Mouse (Mus musculus) activated CD4-positive, CD25-positive, alpha-beta regulatory T cell, adult 4 months (primary cell): ENCODE results near the gene Oas3. TPM values are rescaled to one million over a fixed set of nuclear protein-coding genes. Genes with fewer than 3 reads are reported as not detected.
A peak's percentile ranks its signal among the peaks of the same experiment; 100 is the strongest.
"Not testable (repeated sequence)": the region's sequence is repeated elsewhere in the genome, so short reads cannot be mapped to it uniquely, and the experiment has no call there.

Source experiments
- ATAC-seq: one replicate; pipeline ENCODE4 v1.8.0; 2017
- polyA plus RNA-seq, 2 experiments: library from polyadenylated mRNA; unstranded; fragments of 100-300 nt; shearing (Covaris generic); gene quantifications; one replicate each; pipeline ENCODE4 v1.2.1; 2017

Oas3 gene
- 10 to 100 TPM; 11.4 to 25.1 TPM for polyA plus RNA-seq

- peak; percentile 28 for ATAC-seq
Observed at GRCm38 (mm10) chr5:120777478-120777877, at the start of gene Oas3. Gene Oas3, minus strand, starts transcription at chr5:120777661.

- no peak for ATAC-seq
Observed at GRCm38 (mm10) chr5:120818999-120819398, 41.5 kb upstream of the Oas3 start.

DNA sequence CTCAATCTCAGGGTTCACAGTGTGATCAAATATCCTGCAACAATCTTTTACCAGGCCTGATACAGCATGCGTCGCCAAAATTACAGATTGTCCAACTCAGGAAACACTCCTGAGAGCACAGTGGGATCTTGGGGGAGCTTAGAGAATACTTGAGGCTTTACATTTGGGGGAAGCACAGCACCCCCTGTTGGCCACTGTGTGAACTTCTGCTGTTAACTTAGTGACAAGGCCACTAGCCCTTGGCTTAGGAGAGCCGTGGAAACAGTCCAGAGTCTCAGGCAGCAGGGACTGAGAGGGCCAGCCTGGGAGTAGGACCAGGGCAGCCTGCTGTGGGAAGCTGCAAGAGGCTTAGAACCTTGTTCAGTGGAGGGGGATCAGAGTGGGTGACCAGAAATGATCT is 38.5 kb upstream of the Oas3 start:
- no peak for ATAC-seq

- no peak for ATAC-seq
Observed at GRCm38 (mm10) chr5:120813023-120813422, 35.6 kb upstream of the Oas3 start.

GRCm38 (mm10) chr5:120811951-120812819 is 34.7 kb upstream of the Oas3 start, which contains the start of gene Oas1c:
Gene Oas1c, minus strand, starts transcription at chr5:120812514.
- ATAC-seq: peak; percentile 98

GRCm38 (mm10) chr5:120809171-120809570 is 31.7 kb upstream of the Oas3 start:
- ATAC-seq: no peak

DNA sequence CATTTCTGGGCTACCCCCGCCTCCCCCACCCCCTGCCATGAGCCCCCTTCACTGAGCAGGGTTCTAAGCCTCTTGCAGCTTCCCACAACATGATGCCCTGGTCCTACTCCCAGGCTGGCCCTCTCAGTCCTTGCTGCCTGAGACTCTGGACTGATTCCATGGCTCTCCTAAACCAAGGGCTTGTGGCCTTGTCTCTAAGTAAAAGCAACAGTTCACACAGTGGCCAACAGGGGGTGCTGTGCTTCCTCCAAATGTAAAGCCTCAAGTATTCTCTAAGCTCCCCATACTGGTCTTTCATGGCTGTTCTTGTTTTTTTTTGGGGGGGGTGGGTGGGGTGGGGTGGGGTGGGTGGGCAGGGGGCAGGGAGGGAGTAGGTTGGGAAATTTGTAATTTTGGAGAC is 29.0 kb upstream of the Oas3 start:
- no peak for ATAC-seq

DNA sequence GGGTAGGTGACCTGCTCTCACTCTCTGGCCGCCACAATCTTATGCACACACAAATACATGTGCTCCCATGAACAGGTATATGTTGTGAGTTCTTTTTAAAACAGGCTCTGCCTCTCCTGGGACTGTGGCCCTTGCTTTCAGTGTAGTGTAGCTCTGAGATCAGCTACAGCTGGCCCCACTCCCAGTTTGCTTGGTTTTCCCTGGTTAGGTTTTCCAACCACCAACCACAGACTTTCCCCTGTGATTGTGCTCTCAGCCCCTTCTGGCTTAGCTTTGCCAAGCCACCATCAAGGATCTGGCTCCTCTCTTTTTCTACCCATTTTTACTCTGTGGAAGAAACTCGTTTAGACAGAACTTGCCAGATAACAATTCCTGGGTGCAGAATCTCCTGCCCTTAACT is 26.1 kb upstream of the Oas3 start:
- ATAC-seq: no peak

- not testable (repeated sequence) for ATAC-seq
Observed at GRCm38 (mm10) chr5:120798943-120799342, 21.5 kb upstream of the Oas3 start.

DNA sequence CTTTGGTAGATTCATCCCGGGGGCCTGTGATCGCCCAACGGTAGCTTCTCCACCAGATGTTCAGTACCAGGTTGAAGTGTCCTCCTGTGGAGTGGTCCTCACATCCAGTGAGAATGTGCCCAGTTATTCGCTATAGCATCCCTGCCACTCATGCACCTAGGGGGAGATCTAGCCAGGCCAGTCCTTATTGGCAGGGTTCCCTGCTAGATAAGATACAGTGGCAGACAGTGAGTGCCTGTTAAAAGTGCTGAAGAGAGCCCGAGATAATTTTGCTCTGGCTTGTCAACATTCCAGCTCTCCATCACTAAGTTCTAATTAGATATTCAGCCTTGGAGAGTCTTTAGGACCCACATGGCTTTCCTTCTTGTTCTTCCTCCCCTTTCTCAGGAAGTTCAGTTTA is 20.7 kb upstream of the Oas3 start:
- ATAC-seq: not testable (repeated sequence)

GRCm38 (mm10) chr5:120795480-120796034 is 18.1 kb upstream of the Oas3 start, which contains the start of gene Oas1e:
Gene Oas1e, minus strand, starts transcription at chr5:120795530.
- not testable (repeated sequence) for ATAC-seq

DNA sequence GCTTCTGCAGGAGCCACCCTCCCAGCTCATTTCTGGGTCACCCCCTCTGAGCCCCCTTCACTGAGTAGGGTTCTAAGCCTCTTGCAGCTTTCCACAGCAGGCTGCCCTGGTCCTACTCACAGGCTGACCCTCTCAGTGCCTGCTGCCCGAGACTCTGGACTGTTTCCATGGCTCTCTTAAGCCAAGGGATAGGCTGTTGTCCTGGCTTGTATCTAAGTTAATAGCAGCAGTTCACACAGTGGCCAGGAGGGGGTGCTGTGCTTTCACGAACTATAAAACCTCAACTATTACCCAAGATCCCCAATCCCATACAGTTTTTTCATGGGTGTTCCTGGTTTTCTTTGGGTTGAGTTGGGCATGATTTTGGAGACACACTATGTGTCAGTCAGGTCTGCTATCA is 15.6 kb upstream of the Oas3 start:
- ATAC-seq: no peak

- ATAC-seq: no peak
Observed at GRCm38 (mm10) chr5:120787042-120787441, 9.6 kb upstream of the Oas3 start.

- no peak for ATAC-seq
Observed at GRCm38 (mm10) chr5:120782446-120782845, 5.0 kb upstream of the Oas3 start.

- no peak for ATAC-seq
Observed at GRCm38 (mm10) chr5:120781646-120782045, 4.2 kb upstream of the Oas3 start.

- ATAC-seq: no peak
Observed at GRCm38 (mm10) chr5:120779922-120780321, 2.5 kb upstream of the Oas3 start.

- no peak for ATAC-seq
Observed at GRCm38 (mm10) chr5:120778941-120779340, 1.5 kb upstream of the Oas3 start.

DNA sequence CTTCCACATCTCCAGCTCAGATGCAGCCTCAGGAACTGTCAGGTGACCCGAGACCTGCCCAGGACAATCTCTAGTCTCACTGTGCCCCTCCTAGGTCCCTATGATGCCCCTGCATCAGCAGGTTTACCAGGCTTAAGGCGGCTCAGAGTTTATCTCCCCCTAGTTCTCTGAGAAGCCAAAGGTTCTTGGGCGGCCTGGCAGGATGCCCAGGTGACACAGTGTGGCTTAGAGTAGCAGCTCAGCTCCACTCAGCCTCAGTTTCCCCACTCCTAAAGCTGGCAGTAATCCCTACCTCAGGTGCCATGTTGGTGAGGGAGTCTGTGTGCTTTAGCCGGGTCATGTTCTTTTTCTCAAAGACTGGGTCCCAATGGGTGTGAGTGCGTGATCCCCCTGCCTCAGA is 660 bp downstream of the Oas3 start:
- ATAC-seq: no peak

DNA sequence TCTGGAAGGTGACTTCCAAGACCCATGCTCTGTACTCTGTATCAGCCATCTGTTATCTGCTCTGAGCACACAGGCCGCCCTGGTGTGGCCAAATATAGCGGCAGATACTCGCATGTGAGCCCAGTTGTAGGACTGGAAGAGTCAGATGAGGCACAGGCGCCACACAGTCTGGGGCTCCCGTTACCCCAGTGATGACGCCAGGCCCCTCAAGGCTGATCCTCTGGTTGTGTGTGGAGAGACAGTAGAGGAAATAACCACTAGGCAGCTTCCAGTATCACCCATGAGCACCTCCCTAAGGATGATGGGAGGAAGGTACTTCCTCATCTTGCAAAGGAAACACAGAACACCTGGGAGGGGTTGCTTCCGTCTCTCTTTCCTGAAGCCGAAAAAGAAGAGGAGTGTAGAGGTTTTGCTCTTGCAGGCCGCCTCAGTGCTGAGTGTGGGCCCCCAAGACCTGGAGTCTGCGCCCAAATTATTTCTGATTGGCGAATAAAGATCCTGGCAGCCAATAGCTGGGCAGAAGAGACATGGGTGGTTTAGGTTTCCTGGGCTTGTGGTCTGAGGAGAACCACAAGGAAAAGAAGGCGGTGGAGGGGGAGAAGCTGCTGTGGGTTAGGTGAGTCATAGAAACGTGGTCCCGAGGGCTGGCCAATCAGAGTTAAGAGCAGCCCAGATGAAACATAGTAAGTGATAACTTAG is 2.0 kb downstream of the Oas3 start:
- ATAC-seq: peak; percentile 80

DNA sequence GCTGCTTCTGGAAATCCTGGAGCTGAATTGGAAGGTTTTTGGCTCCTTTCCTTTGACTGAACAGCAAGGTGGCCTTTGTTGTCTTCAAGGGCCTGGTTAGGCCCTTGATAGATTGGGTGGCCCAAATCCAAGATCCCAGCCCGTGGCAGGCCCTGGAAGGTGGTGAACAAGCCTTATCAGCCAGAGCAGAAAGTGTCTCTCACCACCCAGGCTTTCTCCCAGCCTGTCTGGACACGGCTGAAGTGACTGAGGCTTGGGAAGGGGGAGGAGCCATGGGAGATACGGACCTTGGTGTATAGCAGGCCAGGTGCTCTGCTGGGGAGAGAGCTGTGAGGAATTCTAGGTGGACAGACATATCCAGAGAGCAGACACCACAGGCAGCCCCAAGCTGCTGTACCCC is 8.1 kb downstream of the Oas3 start:
- ATAC-seq: no peak

- no peak for ATAC-seq
Observed at GRCm38 (mm10) chr5:120765010-120765409, 12.5 kb downstream of the Oas3 start.

DNA sequence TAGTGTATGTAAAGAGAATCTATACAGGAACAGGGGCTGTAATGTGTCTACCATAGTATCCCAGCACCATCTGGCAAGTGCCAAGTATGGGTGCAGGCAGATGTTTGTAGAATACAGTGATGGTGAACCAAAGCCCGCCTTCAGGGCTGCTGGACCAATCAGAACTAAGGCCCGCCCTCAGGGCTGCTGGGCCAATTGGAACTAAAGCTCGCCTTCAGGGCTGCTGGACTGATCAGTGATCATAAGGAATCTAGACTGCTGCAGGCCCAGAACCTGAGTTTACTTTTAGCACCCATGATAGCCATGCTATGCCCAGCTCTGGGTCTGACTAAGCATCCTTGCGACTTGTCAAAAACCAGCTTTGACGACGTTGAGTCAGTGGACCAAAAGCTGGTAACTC is 15.6 kb downstream of the Oas3 start:
- ATAC-seq: no peak

DNA sequence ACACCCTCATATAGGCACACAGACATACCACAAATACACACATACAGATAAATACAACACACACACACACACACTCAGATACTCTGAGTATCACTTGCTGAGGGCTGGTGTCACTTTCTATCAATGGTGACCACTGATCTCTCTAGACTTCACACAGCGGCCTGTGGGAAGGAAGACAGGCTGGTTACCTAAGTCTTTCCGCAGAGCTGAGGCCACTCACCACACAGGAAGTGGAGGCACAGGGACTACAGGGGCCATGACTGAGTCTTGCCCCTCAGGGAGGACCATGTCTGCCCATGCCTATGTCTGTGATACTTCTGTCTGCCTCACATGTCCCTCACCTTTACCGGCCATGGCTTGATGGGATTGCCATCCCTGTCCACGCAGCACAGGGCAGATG is 23.2 kb downstream of the Oas3 start:
- ATAC-seq: no peak

DNA sequence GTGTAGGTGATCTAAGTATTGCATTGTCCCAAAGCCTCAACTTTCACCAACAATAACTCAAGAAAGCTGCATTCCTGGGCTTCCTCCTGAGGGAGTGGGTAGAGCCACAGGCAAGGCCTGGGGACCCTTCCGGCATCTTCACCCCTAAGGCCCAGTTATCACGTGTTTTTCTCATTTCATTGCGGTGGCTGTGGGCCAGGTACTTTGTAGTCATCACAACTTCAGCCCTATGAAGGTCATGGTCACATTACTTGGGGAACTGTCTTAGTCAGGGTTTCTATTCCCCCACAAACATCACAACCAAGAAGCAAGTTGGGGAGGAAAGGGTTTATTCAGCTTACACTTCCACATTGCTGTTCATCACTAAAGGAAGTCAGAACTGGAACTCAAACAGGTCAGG is 24.7 kb downstream of the Oas3 start:
- no peak for ATAC-seq
